Mouse (Mus musculus): ENCODE results near the gene Epb41l1. TPM values are rescaled to one million over a fixed set of nuclear protein-coding genes. Genes with fewer than 3 reads are reported as not detected.
A peak's percentile ranks its signal among the peaks of the same experiment; 100 is the strongest.

Gene Epb41l1
- total RNA-seq, 1 experiment from 2014 or later, result 0.70 TPM

GRCm38 (mm10) chr2:156512028-156512427, 91.3 kb downstream of the Epb41l1 start:
- ATAC-seq (ENCODE audit: extremely low read depth, insufficient number of reproducible peaks, low FRiP score, poor library complexity, severe bottlenecking), result no peak

GRCm38 (mm10) chr2:156512561-156512960, 91.9 kb downstream of the Epb41l1 start:
- ATAC-seq (ENCODE audit: extremely low read depth, insufficient number of reproducible peaks, low FRiP score, poor library complexity, severe bottlenecking), result no peak

GRCm38 (mm10) chr2:156515102-156515501, 94.4 kb downstream of the Epb41l1 start:
- ATAC-seq (ENCODE audit: extremely low read depth, insufficient number of reproducible peaks, low FRiP score, poor library complexity, severe bottlenecking), result no peak

- ATAC-seq (ENCODE audit: extremely low read depth, insufficient number of reproducible peaks, low FRiP score, poor library complexity, severe bottlenecking), result peak; percentile 38; the same call in 1 of the 2 replicates
Measured at GRCm38 (mm10) chr2:156515565-156516185, 95.0 kb downstream of the Epb41l1 start.

- peak; percentile 30 for ATAC-seq (ENCODE audit: extremely low read depth, insufficient number of reproducible peaks, low FRiP score, poor library complexity, severe bottlenecking)
Measured at GRCm38 (mm10) chr2:156516678-156517077, 96.0 kb downstream of the Epb41l1 start.

- no peak for ATAC-seq (ENCODE audit: extremely low read depth, insufficient number of reproducible peaks, low FRiP score, poor library complexity, severe bottlenecking)
Measured at GRCm38 (mm10) chr2:156518306-156518705, 97.6 kb downstream of the Epb41l1 start.

GRCm38 (mm10) chr2:156519584-156519983, 98.9 kb downstream of the Epb41l1 start:
- ATAC-seq (ENCODE audit: extremely low read depth, insufficient number of reproducible peaks, low FRiP score, poor library complexity, severe bottlenecking), result no peak

- no peak for ATAC-seq (ENCODE audit: extremely low read depth, insufficient number of reproducible peaks, low FRiP score, poor library complexity, severe bottlenecking)
Measured at GRCm38 (mm10) chr2:156522994-156523393, 102.3 kb downstream of the Epb41l1 start.

GRCm38 (mm10) chr2:156524078-156524477, 103.4 kb downstream of the Epb41l1 start:
- ATAC-seq (ENCODE audit: extremely low read depth, insufficient number of reproducible peaks, low FRiP score, poor library complexity, severe bottlenecking), result no peak

GRCm38 (mm10) chr2:156529726-156530125, 109.0 kb downstream of the Epb41l1 start:
- no peak for ATAC-seq (ENCODE audit: extremely low read depth, insufficient number of reproducible peaks, low FRiP score, poor library complexity, severe bottlenecking)

GRCm38 (mm10) chr2:156533160-156533559, 112.5 kb downstream of the Epb41l1 start:
- ATAC-seq (ENCODE audit: extremely low read depth, insufficient number of reproducible peaks, low FRiP score, poor library complexity, severe bottlenecking), result no peak

- ATAC-seq (ENCODE audit: extremely low read depth, insufficient number of reproducible peaks, low FRiP score, poor library complexity, severe bottlenecking), result no peak
Measured at GRCm38 (mm10) chr2:156538817-156539555, 118.3 kb downstream of the Epb41l1 start.

GRCm38 (mm10) chr2:156540991-156541390, 120.3 kb downstream of the Epb41l1 start:
- no peak for ATAC-seq (ENCODE audit: extremely low read depth, insufficient number of reproducible peaks, low FRiP score, poor library complexity, severe bottlenecking)

GRCm38 (mm10) chr2:156542410-156542809, 121.7 kb downstream of the Epb41l1 start:
- no peak for ATAC-seq (ENCODE audit: extremely low read depth, insufficient number of reproducible peaks, low FRiP score, poor library complexity, severe bottlenecking)

- no peak for ATAC-seq (ENCODE audit: extremely low read depth, insufficient number of reproducible peaks, low FRiP score, poor library complexity, severe bottlenecking)
Measured at GRCm38 (mm10) chr2:156543804-156544203, 123.1 kb downstream of the Epb41l1 start.

- peak; percentile 87 for ATAC-seq (ENCODE audit: extremely low read depth, insufficient number of reproducible peaks, low FRiP score, poor library complexity, severe bottlenecking)
Measured at GRCm38 (mm10) chr2:156547123-156547891, 126.6 kb downstream of the Epb41l1 start, which contains the start of gene Aar2. Gene Aar2 (plus strand): TSS chr2:156547584.

GRCm38 (mm10) chr2:156552421-156552820, 131.7 kb downstream of the Epb41l1 start:
- no peak for ATAC-seq (ENCODE audit: extremely low read depth, insufficient number of reproducible peaks, low FRiP score, poor library complexity, severe bottlenecking)

- ATAC-seq (ENCODE audit: extremely low read depth, insufficient number of reproducible peaks, low FRiP score, poor library complexity, severe bottlenecking), result no peak
Measured at GRCm38 (mm10) chr2:156561808-156562207, 141.1 kb downstream of the Epb41l1 start.

GRCm38 (mm10) chr2:156563557-156563956, 142.8 kb downstream of the Epb41l1 start:
- ATAC-seq (ENCODE audit: extremely low read depth, insufficient number of reproducible peaks, low FRiP score, poor library complexity, severe bottlenecking), result no peak

GRCm38 (mm10) chr2:156566512-156566911, 145.8 kb downstream of the Epb41l1 start:
- ATAC-seq (ENCODE audit: extremely low read depth, insufficient number of reproducible peaks, low FRiP score, poor library complexity, severe bottlenecking), result no peak

Data from neutrophil, adult 5-6 weeks (primary cell).